Mouse (Mus musculus) liver, embryonic 16.5 days (tissue): ENCODE measurements around the gene Nxph1. TPM values are rescaled to one million over a fixed set of nuclear protein-coding genes. Genes with fewer than 3 reads are reported as not detected.

Source experiments
- ATAC-seq: fragments of 200-750 bp; cut with Nextera tagmentation; 2 replicates; pipeline ENCODE4 v1.8.0; 2017; ENCODE audit warnings: low read depth, mild to moderate bottlenecking, moderate number of reproducible peaks, moderate library complexity
- H3K27ac ChIP-seq: fragments of 300-500 bp; sonication (generic); 2 replicates; pipeline ENCODE4 v1.5.1; 2014; ENCODE audit warnings: mild to moderate bottlenecking, low read length
- H3K27me3 ChIP-seq: fragments of 300-500 bp; sonication (generic); 2 replicates; pipeline ENCODE4 v1.6.1; 2014; ENCODE audit warnings: low read depth, low read length, mixed read lengths; ENCODE audit not compliant: control insufficient read depth, insufficient read depth
- H3K36me3 ChIP-seq: fragments of 300-500 bp; sonication (generic); 2 replicates; pipeline ENCODE4 v1.6.1; 2014; ENCODE audit warnings: mild to moderate bottlenecking; ENCODE audit not compliant: control insufficient read depth, insufficient read depth
- H3K4me1 ChIP-seq: fragments of 300-500 bp; sonication (generic); 2 replicates; pipeline ENCODE4 v1.6.1; 2014; ENCODE audit warnings: low read depth, low read length, mixed read lengths; ENCODE audit not compliant: control insufficient read depth
- H3K4me2 ChIP-seq: fragments of 300-500 bp; sonication (generic); 2 replicates; pipeline ENCODE4 v1.6.1; 2014; ENCODE audit warnings: low read depth, low read length, mixed read lengths
- H3K4me3 ChIP-seq: fragments of 300-500 bp; sonication (generic); 2 replicates; pipeline ENCODE4 v1.5.1; 2014; ENCODE audit warnings: low read depth, mild to moderate bottlenecking, low read length
- H3K9ac ChIP-seq: fragments of 300-500 bp; sonication (generic); 2 replicates; pipeline ENCODE4 v1.6.1; 2014; ENCODE audit warnings: low read depth, low read length
- H3K9me3 ChIP-seq: fragments of 300-500 bp; sonication (generic); replicated peaks from 2 replicates; pipeline ENCODE4 v1.6.1; 2016; ENCODE audit warnings: low read length; ENCODE audit not compliant: control insufficient read depth
- WGBS: fragments of 180-500 bp; shearing (Covaris S2); extraction: QIAGEN DNeasy Blood & Tissue Kit; methylation state at CpG from one replicate; pipeline ENCODE4 v1.1.7; 2014; ENCODE audit not compliant: insufficient replicate concordance; 5-methylcytosine and 5-hydroxymethylcytosine counted together
- polyA plus RNA-seq: library from polyadenylated mRNA; unstranded; fragments of >200 nt; fragmentation: Nextera tagmentation; extraction: Ambion mirVana; gene quantifications from 2 replicates; pipeline ENCODE4 v1.2.1, GENCODE M21; 2015

The Nxph1 gene
- polyA plus RNA-seq, 1 experiment from 2014 or later, result not detected

- Histone ChIP-seq H3K4me2 (no peak overlapping the region), H3K9ac (no peak overlapping the region), H3K36me3 (no peaks in the 10 kb centered on the region), H3K4me1 (no peaks in the 10 kb centered on the region), H3K27me3 (no peaks in the 10 kb centered on the region), H3K4me3 (no peak overlapping the region), H3K9me3 (no peaks in the 10 kb centered on the region), H3K27ac (no peak overlapping the region)
- no peak for ATAC-seq
- WGBS, result 49% methylated on average over 3 of the region's 3 CpGs
Observed at GRCm38 (mm10) chr6:9133589-9134279, 185.5 kb downstream of the Nxph1 start.

GRCm38 (mm10) chr6:9147966-9148365 lies 199.7 kb downstream of the Nxph1 start:
- no peaks in the 10 kb centered on the region for H3K36me3 ChIP-seq
- H3K9me3 ChIP-seq, result no peaks in the 10 kb centered on the region
- H3K27ac ChIP-seq, result no peak overlapping the region
- no peaks in the 10 kb centered on the region for H3K27me3 ChIP-seq
- H3K4me1 ChIP-seq, result no peaks in the 10 kb centered on the region
- no peak overlapping the region for H3K9ac ChIP-seq
- no peak overlapping the region for H3K4me3 ChIP-seq
- no peak overlapping the region for H3K4me2 ChIP-seq
- no peak for ATAC-seq

- Histone ChIP-seq H3K27ac (no peak overlapping the region), H3K9ac (no peak overlapping the region), H3K4me1 (no peaks in the 10 kb centered on the region), H3K36me3 (no peaks in the 10 kb centered on the region), H3K9me3 (no peaks in the 10 kb centered on the region), H3K4me3 (no peak overlapping the region), H3K4me2 (no peak overlapping the region), H3K27me3 (no peaks in the 10 kb centered on the region)
- 37% methylated on average over 1 of the region's 1 CpGs for WGBS
- ATAC-seq, result no peak
Observed at GRCm38 (mm10) chr6:9149791-9150190, 201.6 kb downstream of the Nxph1 start.

GRCm38 (mm10) chr6:9159191-9159590 lies 211.0 kb downstream of the Nxph1 start:
- Histone ChIP-seq H3K9me3 (no peaks in the 10 kb centered on the region), H3K4me1 (no peaks in the 10 kb centered on the region), H3K27me3 (no peaks in the 10 kb centered on the region), H3K27ac (no peak overlapping the region), H3K9ac (no peak overlapping the region), H3K4me3 (no peak overlapping the region), H3K36me3 (no peaks in the 10 kb centered on the region), H3K4me2 (no peak overlapping the region)
- 66% methylated on average over 2 of the region's 2 CpGs for WGBS
- ATAC-seq, result no peak

- Histone ChIP-seq H3K9me3 (no peaks in the 10 kb centered on the region), H3K27me3 (no peaks in the 10 kb centered on the region), H3K4me2 (no peak overlapping the region), H3K36me3 (no peaks in the 10 kb centered on the region), H3K4me1 (no peaks in the 10 kb centered on the region), H3K27ac (no peak overlapping the region), H3K9ac (no peak overlapping the region), H3K4me3 (no peak overlapping the region)
- ATAC-seq, result no peak
- WGBS, result 39% methylated on average over 3 of the region's 3 CpGs
Observed at GRCm38 (mm10) chr6:9182477-9182876, 234.2 kb downstream of the Nxph1 start.

GRCm38 (mm10) chr6:9210730-9211129 lies 262.5 kb downstream of the Nxph1 start:
- Histone ChIP-seq H3K36me3 (no peaks in the 10 kb centered on the region), H3K27me3 (no peaks in the 10 kb centered on the region), H3K27ac (no peak overlapping the region), H3K9me3 (no peaks in the 10 kb centered on the region), H3K4me3 (no peak overlapping the region), H3K4me1 (no peaks in the 10 kb centered on the region), H3K9ac (no peak overlapping the region), H3K4me2 (no peak overlapping the region)
- no peak for ATAC-seq
- WGBS, result 51% methylated on average over 4 of the region's 4 CpGs

GRCm38 (mm10) chr6:9220724-9221453 lies 272.7 kb downstream of the Nxph1 start:
- H3K9ac ChIP-seq, result no peak overlapping the region
- no peak for ATAC-seq
- no peak overlapping the region for H3K4me2 ChIP-seq
- H3K27me3 ChIP-seq, result no peaks in the 10 kb centered on the region
- H3K27ac ChIP-seq, result no peak overlapping the region
- H3K9me3 ChIP-seq, result no peaks in the 10 kb centered on the region
- WGBS, result 52% methylated on average over 4 of the region's 4 CpGs
- H3K36me3 ChIP-seq, result no peaks in the 10 kb centered on the region
- H3K4me1 ChIP-seq, result no peaks in the 10 kb centered on the region
- no peak overlapping the region for H3K4me3 ChIP-seq

- Histone ChIP-seq H3K4me3 (no peak overlapping the region), H3K27me3 (no peaks in the 10 kb centered on the region), H3K4me1 (no peaks in the 10 kb centered on the region), H3K4me2 (no peak overlapping the region), H3K36me3 (no peaks in the 10 kb centered on the region), H3K9me3 (no peaks in the 10 kb centered on the region), H3K9ac (no peak overlapping the region), H3K27ac (no peak overlapping the region)
- no peak for ATAC-seq
Observed at GRCm38 (mm10) chr6:9234802-9235201, 286.6 kb downstream of the Nxph1 start.

- no peak for ATAC-seq
- Histone ChIP-seq H3K27me3 (no peaks in the 10 kb centered on the region), H3K9me3 (no peaks in the 10 kb centered on the region), H3K4me2 (no peak overlapping the region), H3K9ac (no peak overlapping the region), H3K4me1 (no peaks in the 10 kb centered on the region), H3K27ac (no peak overlapping the region), H3K4me3 (no peak overlapping the region), H3K36me3 (no peaks in the 10 kb centered on the region)
- WGBS, result 57% methylated on average over 1 of the region's 1 CpGs
Observed at GRCm38 (mm10) chr6:9267998-9268397, 319.8 kb downstream of the Nxph1 start.
